37 mouse cellular contexts compared by ENCODE assay signal in the genomic region with DNA sequence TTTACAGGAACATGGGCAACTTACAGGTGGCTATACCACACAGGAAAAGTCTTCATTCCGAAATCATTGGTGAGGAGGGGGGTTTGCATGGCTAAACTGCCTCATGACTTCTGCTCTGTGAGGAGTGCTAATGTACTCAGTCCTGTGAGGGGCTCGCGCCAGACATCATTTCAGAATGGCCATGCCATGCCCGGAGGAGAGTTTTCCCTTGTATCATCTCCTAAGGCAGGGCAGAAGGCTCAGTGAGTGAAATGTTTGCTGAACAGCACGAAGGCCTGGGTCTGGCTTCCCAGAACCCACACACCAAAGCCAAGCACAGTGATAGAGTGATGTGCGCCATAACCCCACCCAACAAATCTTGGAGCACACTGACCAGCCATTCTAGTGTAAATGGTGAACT. TPM values are rescaled to one million over a fixed set of nuclear protein-coding genes. Genes with fewer than 3 reads are reported as not detected.
"Had no signal": no experiment of that assay in that cellular context is flagged by ENCODE, and none has a peak within 500 bp of the region (broad histone marks: within the 10 kb centered on the region; RNA-seq: fewer than 3 reads in every experiment).

No protein-coding gene starts in this region.

- H3K4me3 ChIP-seq: gastrocnemius, adult 2 months; heart, embryonic 10.5 days; heart, embryonic 12.5 days; hindbrain, embryonic 10.5 days; hindbrain, embryonic 12.5 days; intestine, embryonic 15.5 days; layer of hippocampus, adult 2 months; left cerebral cortex, adult 2 months; limb, embryonic 10.5 days; limb, embryonic 12.5 days; liver, embryonic 13.5 days had no signal

- DNase-seq: gastrocnemius, adult 2 months; gastrocnemius, postnatal 10 days; gastrocnemius, postnatal 25 days; heart, adult 18-20 months; heart, postnatal 10 days; heart, postnatal 4 days; kidney, adult 18-20 months; kidney, adult 8-10 months; kidney, postnatal 10 days; kidney, postnatal 4 days; liver; liver, embryonic 13.5 days had no signal

- H3K27ac ChIP-seq: gastrocnemius, adult 2 months; heart, embryonic 10.5 days; hindbrain, embryonic 10.5 days; hindbrain, embryonic 12.5 days; hindbrain, embryonic 14.5 days; intestine, embryonic 15.5 days; layer of hippocampus, adult 2 months; left cerebral cortex, adult 2 months; limb, embryonic 10.5 days; limb, embryonic 12.5 days; liver, embryonic 13.5 days had no signal

- H3K4me2 ChIP-seq: heart, embryonic 12.5 days; hindbrain, embryonic 12.5 days; hindbrain, embryonic 14.5 days; intestine, embryonic 15.5 days; limb, embryonic 12.5 days; liver, embryonic 11.5 days; liver, embryonic 13.5 days had no signal

- H3K9me3 ChIP-seq: heart, embryonic 10.5 days; heart, embryonic 12.5 days; hindbrain, embryonic 10.5 days; hindbrain, embryonic 12.5 days; intestine, embryonic 15.5 days; limb, embryonic 10.5 days; limb, embryonic 12.5 days; liver, embryonic 13.5 days had no signal

- H3K36me3 ChIP-seq: heart, embryonic 10.5 days; heart, embryonic 12.5 days; hindbrain, embryonic 10.5 days; hindbrain, embryonic 12.5 days; intestine, embryonic 15.5 days; limb, embryonic 10.5 days; limb, embryonic 12.5 days; liver, embryonic 13.5 days had no signal

- H3K27me3 ChIP-seq: hindbrain, embryonic 12.5 days had no signal

- ATAC-seq: hindbrain, embryonic 16.5 days; inflammation-experienced regulatory T-cells, adult 6 months; intestine, embryonic 15.5 days; intestine, postnatal 0 days had no signal

- H3K4me1 ChIP-seq: heart, embryonic 10.5 days; heart, embryonic 12.5 days; intestine, embryonic 15.5 days; limb, embryonic 10.5 days; limb, embryonic 12.5 days; liver, embryonic 13.5 days had no signal

- H3K9ac ChIP-seq: heart, embryonic 12.5 days; hindbrain, embryonic 12.5 days; hindbrain, embryonic 14.5 days; intestine, embryonic 15.5 days; limb, embryonic 12.5 days; liver, embryonic 13.5 days had no signal

RNA-seq across cellular contexts. Expression of a gene that starts 33.9 kb away (rescaled TPM):
- total RNA-seq: gastrocnemius, adult 2 months; gastrocnemius, postnatal 10 days; gastrocnemius, postnatal 25 days; gastrocnemius, postnatal 4 days; granulocyte monocyte progenitor cell, adult 5-6 weeks; heart, adult 18-20 months; heart, adult 8-10 months; heart, postnatal 10 days; heart, postnatal 25 days; heart, postnatal 4 days; layer of hippocampus, adult 2 months; layer of hippocampus, postnatal 25 days; left cerebral cortex, adult 2 months; left cerebral cortex, postnatal 14 days had no signal
- polyA plus RNA-seq: heart, embryonic 12.5 days; heart, embryonic 14.5 days; heart, embryonic 16.5 days; inflammation-experienced regulatory T-cells, adult 6 months; intestine, embryonic 15.5 days; intestine, postnatal 0 days; kidney, embryonic 14.5 days; kidney, embryonic 16.5 days; limb, embryonic 10.5 days; limb, embryonic 12.5 days; limb, embryonic 14.5 days; liver, embryonic 11.5 days; liver, embryonic 13.5 days had no signal
